Mouse (Mus musculus) ZHBTc4 (cell line): ENCODE data around the gene Stra6l.

Experiments used
- DNase-seq: peaks from one replicate; pipeline ENCODE4 v3.0.0-alpha.2; 2011; ENCODE audit warnings: low read depth, low spot score

The Stra6l gene

DNA sequence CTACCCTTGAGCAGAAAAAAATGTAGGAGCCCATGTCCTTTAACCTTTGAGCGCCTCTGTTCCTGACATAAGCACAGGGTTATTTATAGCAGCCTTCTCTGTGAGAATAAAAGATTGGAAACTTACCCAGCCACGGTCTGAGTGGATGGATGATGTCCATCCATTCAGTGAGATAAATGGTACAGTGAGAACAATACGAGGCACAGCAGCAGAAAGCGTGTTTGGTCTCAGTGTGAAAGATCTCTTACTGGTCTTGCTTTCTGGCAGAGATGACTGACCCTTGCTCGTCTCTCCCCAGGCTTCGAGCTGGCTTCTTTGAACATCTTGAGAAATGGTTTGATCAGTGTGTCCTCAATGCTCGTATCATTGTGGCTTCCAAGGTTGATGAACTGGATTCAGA, 68.6 kb downstream of the Stra6l start:
- no peak for DNase-seq

DNA sequence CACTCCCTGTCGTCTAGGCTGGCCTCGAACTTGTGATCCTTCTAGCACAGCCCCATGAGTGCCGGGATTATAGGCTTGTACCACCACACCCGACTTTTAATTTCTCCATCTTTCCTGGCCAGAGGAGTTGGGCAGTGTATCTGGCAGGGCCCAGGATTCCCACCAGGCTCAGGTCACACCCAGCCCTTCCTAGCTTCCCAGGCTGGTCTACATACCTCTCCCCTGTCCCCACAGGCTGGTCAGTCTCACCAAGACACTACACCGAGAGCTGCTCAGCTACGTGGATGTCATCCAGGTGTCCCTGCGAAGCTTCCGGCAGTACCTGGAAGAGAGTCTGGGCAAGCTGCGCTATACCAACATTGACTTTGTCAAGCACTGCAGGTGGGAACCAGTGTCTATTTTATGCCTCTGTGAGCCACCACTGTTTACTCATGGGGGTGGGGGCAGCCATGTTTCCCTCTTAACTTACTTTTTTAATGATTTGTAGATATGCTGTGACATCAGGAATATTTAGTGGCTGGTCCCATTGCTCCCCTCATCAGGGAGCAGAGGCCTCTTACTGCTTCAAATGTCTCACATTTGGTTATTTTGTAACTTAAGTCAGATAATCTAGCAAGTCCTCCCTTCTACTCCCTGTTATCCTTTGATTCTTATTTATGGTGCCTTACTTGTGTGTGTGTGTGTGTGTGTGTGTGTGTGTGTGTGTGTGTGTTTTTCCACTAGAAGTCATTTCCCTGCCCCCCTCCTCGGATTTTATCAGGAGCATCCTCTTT, 73.4 kb downstream of the Stra6l start:
- no peak for DNase-seq

DNA sequence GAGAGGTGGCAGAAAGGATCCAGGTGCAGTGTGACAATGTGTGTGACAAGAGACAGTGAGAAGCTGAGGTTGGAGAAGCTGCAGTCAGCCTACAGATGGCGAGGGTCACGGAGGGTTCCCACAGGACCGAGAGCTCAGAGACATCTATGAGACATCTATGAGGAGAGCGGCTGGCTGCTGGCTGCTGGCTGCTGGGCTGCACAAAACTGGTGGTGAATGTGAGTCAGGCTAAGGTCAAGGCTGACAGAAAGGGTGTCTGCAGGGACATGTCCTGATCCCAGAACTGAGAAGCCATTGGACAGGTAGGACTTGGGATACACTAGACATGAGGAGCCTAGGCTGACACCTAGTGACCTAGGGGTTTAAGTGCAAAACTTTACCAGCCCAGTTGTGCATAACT, 75.5 kb downstream of the Stra6l start:
- DNase-seq: no peak

DNA sequence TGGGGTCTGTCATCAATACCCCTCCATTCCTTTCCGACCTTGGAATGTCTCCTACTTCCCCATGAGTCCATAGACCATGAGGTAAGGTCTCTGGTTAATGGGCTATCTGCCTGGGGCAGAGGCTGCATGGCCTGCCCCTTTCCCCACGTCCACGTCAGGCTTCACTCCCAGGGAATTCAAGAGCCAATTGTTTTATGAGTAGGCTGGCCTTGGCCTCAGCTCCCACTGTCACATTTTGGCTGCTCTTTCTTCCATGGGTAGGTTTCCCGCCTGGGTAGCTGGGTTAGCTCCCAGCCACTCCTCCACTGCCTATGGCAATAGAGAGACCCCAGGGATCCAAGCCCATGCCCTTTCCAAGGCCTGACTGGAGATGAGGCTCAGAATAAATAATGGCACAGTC, 80.1 kb downstream of the Stra6l start:
- DNase-seq: no peak
